8 mouse cellular contexts compared by ENCODE assay signal in genomic region chr2:131186343-131186742, GRCm38 (mm10). TPM values are rescaled to one million over a fixed set of nuclear protein-coding genes. Genes with fewer than 3 reads are reported as not detected.
DNase-seq lines count a peak whose midpoint lies in the region; ATAC-seq lines count a peak whose summit lies in the region.

No protein-coding gene starts in this region.

- H3K36me3 ChIP-seq in lung, embryonic 15.5 days, result peaks cover 1% of the 10 kb centered on the region; the same call in 1 of the 2 replicates
- H3K36me3 ChIP-seq in erythroblast, embryonic 14.5 days (ENCODE audit: control insufficient read depth), result peaks cover 45% of the 10 kb centered on the region
- H3K36me3 ChIP-seq in limb, embryonic 10.5 days, result peaks cover 17% of the 10 kb centered on the region
- H3K36me3 ChIP-seq in neural tube, embryonic 15.5 days, result no peaks in the 10 kb centered on the region

- H3K27ac ChIP-seq in lung, embryonic 15.5 days, result peak overlapping the region; percentile 30; the same call in 1 of the 2 replicates
- H3K27ac ChIP-seq in limb, embryonic 10.5 days, result peak overlapping the region; percentile 87
- H3K27ac ChIP-seq in neural tube, embryonic 15.5 days (replicated peaks), result peak overlapping the region; percentile 78

- DNase-seq in lung, postnatal 4 days, result no peak
- no peak for DNase-seq in limb, embryonic 10.5 days (ENCODE audit: low spot score)
- no peak for DNase-seq in layer of hippocampus, postnatal 10 days (ENCODE audit: low spot score in 2 of 2)
- no peak for DNase-seq in left cerebral cortex, adult 18-20 months (ENCODE audit: low spot score in 2 of 2)

- H3K9me3 ChIP-seq in lung, embryonic 15.5 days, result no peaks in the 10 kb centered on the region
- H3K9me3 ChIP-seq in erythroblast, embryonic 14.5 days (ENCODE audit: control insufficient read depth, low read length), result no peaks in the 10 kb centered on the region
- H3K9me3 ChIP-seq in limb, embryonic 10.5 days (replicated peaks), result no peaks in the 10 kb centered on the region
- no peaks in the 10 kb centered on the region for H3K9me3 ChIP-seq in neural tube, embryonic 15.5 days (replicated peaks)

- H3K4me2 ChIP-seq in lung, embryonic 15.5 days, result peak overlapping the region; percentile 77
- H3K4me2 ChIP-seq in neural tube, embryonic 15.5 days, result peak overlapping the region; percentile 88

- H3K4me3 ChIP-seq in lung, embryonic 15.5 days, result peak overlapping the region; percentile 62
- H3K4me3 ChIP-seq in erythroblast, embryonic 14.5 days (replicated peaks), result peak overlapping the region; percentile 74
- peak overlapping the region; percentile 62 for H3K4me3 ChIP-seq in limb, embryonic 10.5 days
- H3K4me3 ChIP-seq in neural tube, embryonic 15.5 days (replicated peaks), result peak overlapping the region; percentile 65

- H3K9ac ChIP-seq in lung, embryonic 15.5 days, result peak overlapping the region; percentile 62
- H3K9ac ChIP-seq in neural tube, embryonic 15.5 days (replicated peaks), result peak overlapping the region; percentile 71

- WGBS in lung, embryonic 15.5 days, result under 1% methylated on average over 14 of the region's 14 CpGs
- 2% methylated on average over 14 of the region's 14 CpGs for WGBS in limb, embryonic 10.5 days
- WGBS in neural tube, embryonic 15.5 days, result under 1% methylated on average over 14 of the region's 14 CpGs

- ATAC-seq in lung, embryonic 15.5 days (ENCODE audit: borderline replicate concordance, extremely low read depth, low FRiP score, low TSS enrichment), result no peak
- peak; percentile 53 for ATAC-seq in neural tube, embryonic 15.5 days (ENCODE audit: low FRiP score)
- ATAC-seq in activated CD4-positive, CD25-positive, alpha-beta regulatory T cell, adult 4 months, result no peak

- peaks cover 40% of the 10 kb centered on the region for H3K4me1 ChIP-seq in lung, embryonic 15.5 days
- H3K4me1 ChIP-seq in erythroblast, embryonic 14.5 days (ENCODE audit: control insufficient read depth), result peaks cover 62% of the 10 kb centered on the region
- H3K4me1 ChIP-seq in limb, embryonic 10.5 days, result peaks cover 53% of the 10 kb centered on the region
- peaks cover 41% of the 10 kb centered on the region for H3K4me1 ChIP-seq in neural tube, embryonic 15.5 days

- H3K27me3 ChIP-seq in lung, embryonic 15.5 days, result no peaks in the 10 kb centered on the region
- no peaks in the 10 kb centered on the region for H3K27me3 ChIP-seq in erythroblast, embryonic 14.5 days (ENCODE audit: control insufficient read depth)
- peaks cover 10% of the 10 kb centered on the region; the same call in 1 of the 2 replicates for H3K27me3 ChIP-seq in limb, embryonic 10.5 days (ENCODE audit: low read depth, poor library complexity, severe bottlenecking)
- no peaks in the 10 kb centered on the region for H3K27me3 ChIP-seq in neural tube, embryonic 15.5 days (replicated peaks)

RNA-seq across cellular contexts. Expression of gene Cdc25b, which starts 0.4 kb away (rescaled TPM):
- 56.1 and 58.4 TPM in 2 replicates for polyA plus RNA-seq in lung, embryonic 15.5 days (2015; fragmentation: Nextera tagmentation; extraction: Ambion mirVana)
- 52.6 and 58.1 TPM in 2 replicates for polyA plus RNA-seq in erythroblast, embryonic 14.5 days (2012)
- 40.8 and 47.4 TPM in 2 replicates for polyA plus RNA-seq in limb, embryonic 10.5 days (2016; fragmentation: Nextera tagmentation; extraction: Ambion mirVana)
- polyA plus RNA-seq in neural tube, embryonic 15.5 days (2015; fragmentation: Nextera tagmentation; extraction: Ambion mirVana), result 21.0 and 31.3 TPM in 2 replicates
- total RNA-seq in layer of hippocampus, postnatal 10 days (2021), result 10 to 100 TPM; 19.7 to 27.0 TPM
- 10 to 100 TPM; 90.4 to 96.2 TPM for polyA plus RNA-seq in activated CD4-positive, CD25-positive, alpha-beta regulatory T cell, adult 4 months (2017; shearing (Covaris generic))
- 10 to 100 TPM; 15.2 to 21.6 TPM for total RNA-seq in left cerebral cortex, adult 18-20 months (2021)

RNA-seq across cellular contexts. Expression of gene Spef1, which starts 0.7 kb away (rescaled TPM):
- 5.0 and 5.8 TPM in 2 replicates for polyA plus RNA-seq in lung, embryonic 15.5 days (2015; fragmentation: Nextera tagmentation; extraction: Ambion mirVana)
- 1.6 and 2.1 TPM in 2 replicates for polyA plus RNA-seq in erythroblast, embryonic 14.5 days (2012)
- polyA plus RNA-seq in limb, embryonic 10.5 days (2016; fragmentation: Nextera tagmentation; extraction: Ambion mirVana), result 1.7 and 3.4 TPM in 2 replicates
- polyA plus RNA-seq in neural tube, embryonic 15.5 days (2015; fragmentation: Nextera tagmentation; extraction: Ambion mirVana), result 7.6 and 8.0 TPM in 2 replicates
- total RNA-seq in layer of hippocampus, postnatal 10 days (2021), result 10 to 100 TPM; 21.9 to 22.7 TPM
- polyA plus RNA-seq in activated CD4-positive, CD25-positive, alpha-beta regulatory T cell, adult 4 months (2017; shearing (Covaris generic)), result 1 to 10 TPM in 1 of 2 experiments, not detected in 1; 1.3 TPM
- total RNA-seq in left cerebral cortex, adult 18-20 months (2021), result 1 to 10 TPM; 7.6 to 9.2 TPM

RNA-seq across cellular contexts. Expression of gene Cenpb, which starts 6.5 kb away (rescaled TPM):
- 12.6 and 14.1 TPM in 2 replicates for polyA plus RNA-seq in lung, embryonic 15.5 days (2015; fragmentation: Nextera tagmentation; extraction: Ambion mirVana)
- 27.7 and 31.8 TPM in 2 replicates for polyA plus RNA-seq in erythroblast, embryonic 14.5 days (2012)
- 7.7 and 8.9 TPM in 2 replicates for polyA plus RNA-seq in limb, embryonic 10.5 days (2016; fragmentation: Nextera tagmentation; extraction: Ambion mirVana)
- polyA plus RNA-seq in neural tube, embryonic 15.5 days (2015; fragmentation: Nextera tagmentation; extraction: Ambion mirVana), result 11.5 and 12.6 TPM in 2 replicates
- total RNA-seq in layer of hippocampus, postnatal 10 days (2021), result 100 to 1,000 TPM; 106 to 108 TPM
- 1 to 10 TPM; 3.0 to 3.1 TPM for polyA plus RNA-seq in activated CD4-positive, CD25-positive, alpha-beta regulatory T cell, adult 4 months (2017; shearing (Covaris generic))
- total RNA-seq in left cerebral cortex, adult 18-20 months (2021), result 10 to 100 TPM; 64.2 to 64.3 TPM

RNA-seq across cellular contexts. Expression of gene Ap5s1, which starts 20.5 kb away (rescaled TPM):
- polyA plus RNA-seq in lung, embryonic 15.5 days (2015; fragmentation: Nextera tagmentation; extraction: Ambion mirVana), result 22.6 and 27.0 TPM in 2 replicates
- polyA plus RNA-seq in erythroblast, embryonic 14.5 days (2012), result 3.0 and 3.9 TPM in 2 replicates
- 18.9 and 22.6 TPM in 2 replicates for polyA plus RNA-seq in limb, embryonic 10.5 days (2016; fragmentation: Nextera tagmentation; extraction: Ambion mirVana)
- polyA plus RNA-seq in neural tube, embryonic 15.5 days (2015; fragmentation: Nextera tagmentation; extraction: Ambion mirVana), result 33.6 and 35.2 TPM in 2 replicates
- total RNA-seq in layer of hippocampus, postnatal 10 days (2021), result 10 to 100 TPM; 21.0 to 22.4 TPM
- polyA plus RNA-seq in activated CD4-positive, CD25-positive, alpha-beta regulatory T cell, adult 4 months (2017; shearing (Covaris generic)), result 10 to 100 TPM; 14.8 to 23.9 TPM
- 10 to 100 TPM; 23.1 to 25.1 TPM for total RNA-seq in left cerebral cortex, adult 18-20 months (2021)

RNA-seq across cellular contexts. Expression of gene 1700037H04Rik, which starts 26.5 kb away (rescaled TPM):
- polyA plus RNA-seq in lung, embryonic 15.5 days (2015; fragmentation: Nextera tagmentation; extraction: Ambion mirVana), result 60.4 and 61.5 TPM in 2 replicates
- polyA plus RNA-seq in erythroblast, embryonic 14.5 days (2012), result 219 and 275 TPM in 2 replicates
- polyA plus RNA-seq in limb, embryonic 10.5 days (2016; fragmentation: Nextera tagmentation; extraction: Ambion mirVana), result 87.5 and 97.4 TPM in 2 replicates
- 79.1 and 83.2 TPM in 2 replicates for polyA plus RNA-seq in neural tube, embryonic 15.5 days (2015; fragmentation: Nextera tagmentation; extraction: Ambion mirVana)
- total RNA-seq in layer of hippocampus, postnatal 10 days (2021), result 10 to 100 TPM; 64.4 to 70.0 TPM
- 10 to 100 TPM; 37.7 to 47.8 TPM for polyA plus RNA-seq in activated CD4-positive, CD25-positive, alpha-beta regulatory T cell, adult 4 months (2017; shearing (Covaris generic))
- 10 to 100 TPM; 69.3 to 85.6 TPM for total RNA-seq in left cerebral cortex, adult 18-20 months (2021)

Comparison
In these comparisons a context has a peak if more than half of its experiments do, and no peak if none do; other contexts are left out.
1. H3K27ac ChIP-seq: peak in every context shown above with its lines; median percentile 87 in limb, embryonic 10.5 days; 78 in neural tube, embryonic 15.5 days; 30 in lung, embryonic 15.5 days.